Mouse (Mus musculus) kidney, postnatal 10 days (tissue): ENCODE measurements around the gene Osbpl7.

ENCODE experiments used
- DNase-seq: peaks from one replicate; pipeline ENCODE4 v3.0.0; 2021; ENCODE audit warnings: mixed read lengths

The Osbpl7 gene

GRCm38 (mm10) chr11:97040301-97041021 is 10.0 kb upstream of the Osbpl7 start:
- DNase-seq = no peak

- DNase-seq = peak; percentile 96
Observed at GRCm38 (mm10) chr11:97041022-97041899, 9.2 kb upstream of the Osbpl7 start, which contains the start of the genes Lrrc46 and Mrpl10. TSS of gene Lrrc46 (minus strand) at chr11:97041407. TSS of gene Mrpl10 (plus strand) at chr11:97041560.

- DNase-seq = no peak
Observed at GRCm38 (mm10) chr11:97044902-97045301, 5.5 kb upstream of the Osbpl7 start.

GRCm38 (mm10) chr11:97045861-97046260 is 4.6 kb upstream of the Osbpl7 start:
- no peak for DNase-seq

- no peak for DNase-seq
Observed at GRCm38 (mm10) chr11:97048090-97048650, 2.3 kb upstream of the Osbpl7 start.

GRCm38 (mm10) chr11:97049492-97050085 is 839 bp upstream of the Osbpl7 start:
- no peak for DNase-seq

- no peak for DNase-seq
Observed at GRCm38 (mm10) chr11:97050944-97051586, 637 bp downstream of the Osbpl7 start.

GRCm38 (mm10) chr11:97052219-97052646 is 1.8 kb downstream of the Osbpl7 start:
- DNase-seq = peak; percentile 50

GRCm38 (mm10) chr11:97063274-97063920 is 13.0 kb downstream of the Osbpl7 start:
- DNase-seq = no peak

- DNase-seq = no peak
Observed at GRCm38 (mm10) chr11:97063921-97064295, 13.5 kb downstream of the Osbpl7 start.

- DNase-seq = no peak
Observed at GRCm38 (mm10) chr11:97065538-97066295, 15.3 kb downstream of the Osbpl7 start.

- DNase-seq = no peak
Observed at GRCm38 (mm10) chr11:97066656-97067360, 16.4 kb downstream of the Osbpl7 start.

GRCm38 (mm10) chr11:97069333-97069732 is 18.9 kb downstream of the Osbpl7 start:
- DNase-seq = no peak

- DNase-seq = no peak
Observed at GRCm38 (mm10) chr11:97069770-97070169, 19.3 kb downstream of the Osbpl7 start.

- peak; percentile 46 for DNase-seq
Observed at GRCm38 (mm10) chr11:97071129-97071528, 20.7 kb downstream of the Osbpl7 start.

GRCm38 (mm10) chr11:97072533-97072932 is 22.1 kb downstream of the Osbpl7 start:
- DNase-seq = peak; percentile 65

- DNase-seq = no peak
Observed at GRCm38 (mm10) chr11:97074235-97074634, 23.8 kb downstream of the Osbpl7 start.

GRCm38 (mm10) chr11:97078751-97079150 is 28.3 kb downstream of the Osbpl7 start:
- DNase-seq = peak; percentile 78

- DNase-seq = no peak
Observed at GRCm38 (mm10) chr11:97080291-97080690, 29.9 kb downstream of the Osbpl7 start.

GRCm38 (mm10) chr11:97082977-97083376 is 32.5 kb downstream of the Osbpl7 start:
- peak; percentile 66 for DNase-seq
